Mouse (Mus musculus): ENCODE results near the gene Cracr2a. TPM values are rescaled to one million over a fixed set of nuclear protein-coding genes. Genes with fewer than 3 reads are reported as not detected.
A peak's percentile ranks its signal among the peaks of the same experiment; 100 is the strongest.

Cracr2a gene
- polyA plus RNA-seq, 1 experiment from 2014 or later: 1.3 TPM

DNA sequence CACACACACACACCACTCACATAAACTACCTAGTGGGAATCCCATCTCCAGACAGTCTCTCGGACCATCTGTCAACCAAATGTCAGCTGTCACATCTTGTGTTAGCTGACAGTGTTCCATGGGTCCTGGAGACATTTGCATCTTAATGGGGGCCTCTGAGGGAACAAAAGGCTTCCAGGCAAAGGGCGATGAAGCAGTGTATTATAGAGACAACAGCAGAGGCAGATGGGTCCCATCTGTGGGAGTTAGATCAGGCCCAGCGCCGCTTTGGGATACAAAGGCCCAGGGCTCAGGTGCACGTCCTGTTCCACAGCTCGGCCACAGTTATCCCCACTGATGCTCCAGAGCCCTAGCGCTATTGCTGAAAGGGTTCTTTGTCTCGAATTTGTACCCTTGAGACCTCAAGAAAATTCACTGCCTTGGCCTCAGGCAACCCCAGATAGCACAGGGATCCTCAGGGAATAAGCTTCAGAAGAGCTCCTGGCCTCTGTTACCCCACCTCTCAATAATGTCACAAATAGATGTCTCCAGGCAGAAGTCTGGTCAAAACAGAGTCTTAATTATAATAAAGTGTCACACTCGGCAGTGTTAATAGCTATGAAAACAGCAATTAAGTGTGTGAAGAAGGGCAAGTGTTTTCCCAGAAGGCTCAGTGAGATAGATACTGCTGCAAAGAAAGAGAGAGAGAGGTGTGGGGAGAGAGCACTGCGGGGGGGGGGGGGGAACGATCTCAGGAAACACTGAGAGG lies 140.1 kb downstream of the Cracr2a start:
- Histone ChIP-seq H3K4me3 (ENCODE audit: control insufficient read depth in 1 of 2, insufficient read depth in 1 of 2, low read depth in 1 of 2, low read length in 2 of 2) (no peak overlapping the region), H3K4me1 (ENCODE audit: control insufficient read depth in 2 of 2, insufficient read depth in 2 of 2, low read length in 2 of 2) (peaks cover 0 to 4% of the 10 kb centered on the region in 2 experiments; a peak in 1 of 4 replicates), H3K9me3 (ENCODE audit: control insufficient read depth, low read length) (no peaks in the 10 kb centered on the region), H3K27ac (replicated peaks in 1 of 2; ENCODE audit: control insufficient read depth in 1 of 2, insufficient read depth in 1 of 2, low read depth in 2 of 2, low read length in 2 of 2) (no peak overlapping the region), H3K27me3 (ENCODE audit: control insufficient read depth, insufficient read depth, low read length) (no peaks in the 10 kb centered on the region), H3K9ac (ENCODE audit: low read length) (no peak overlapping the region), H3K36me3 (ENCODE audit: control insufficient read depth, insufficient read depth, low read length) (no peaks in the 10 kb centered on the region), H3K4me2 (ENCODE audit: low read length) (no peak overlapping the region)
- no peak for ATAC-seq (ENCODE audit: insufficient number of reproducible peaks, insufficient read depth, low FRiP score, low read depth)
- 45% methylated on average over 11 of the region's 11 CpGs for WGBS

DNA sequence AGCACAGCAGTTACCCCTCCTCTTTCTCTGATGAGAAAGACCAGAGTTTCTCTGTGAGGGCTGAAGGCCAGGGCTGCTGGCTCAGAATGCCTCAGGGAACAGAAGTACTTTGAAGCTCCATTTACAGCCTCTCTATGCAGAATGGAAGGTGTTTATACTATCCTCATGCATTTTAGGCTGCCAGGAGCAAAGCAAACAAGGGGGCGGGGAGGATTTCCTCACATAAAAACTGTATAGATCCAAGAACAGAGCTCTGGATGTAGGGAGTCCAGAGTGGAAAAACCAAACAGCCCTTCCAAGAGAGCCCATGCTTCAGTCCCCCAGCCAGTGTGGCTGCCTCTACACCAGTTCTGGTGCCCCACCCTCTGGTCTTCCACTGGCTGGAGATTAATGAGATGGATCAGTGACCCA lies 147.1 kb downstream of the Cracr2a start:
- no peak overlapping the region; a peak in 1 of 4 replicates for H3K27ac ChIP-seq (replicated peaks in 1 of 2; ENCODE audit: control insufficient read depth in 1 of 2, insufficient read depth in 1 of 2, low read depth in 2 of 2, low read length in 2 of 2)
- 50% methylated on average over 1 of the region's 1 CpGs for WGBS
- ATAC-seq (ENCODE audit: insufficient number of reproducible peaks, insufficient read depth, low FRiP score, low read depth): no peak

DNA sequence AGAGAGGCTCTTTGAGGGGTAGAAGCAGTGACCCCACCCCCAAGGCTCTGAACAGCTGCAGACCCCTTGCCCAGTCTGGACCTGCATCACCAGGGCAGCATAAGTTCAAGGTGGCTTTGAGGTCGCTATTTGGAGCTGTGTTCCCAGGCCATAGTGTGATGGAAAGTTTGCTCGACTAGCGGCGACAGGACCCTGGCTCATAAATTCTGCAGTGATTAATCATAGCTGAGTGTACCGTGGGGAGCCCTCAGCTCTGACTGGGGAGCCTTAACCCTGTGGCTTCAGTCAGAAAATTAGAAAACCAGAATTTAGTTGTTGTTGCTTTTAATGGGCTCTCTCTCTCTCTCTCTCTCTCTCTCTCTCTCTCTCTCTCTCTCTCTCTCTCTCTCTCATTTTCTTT lies 153.8 kb downstream of the Cracr2a start:
- WGBS: 23% methylated on average over 5 of the region's 5 CpGs
- Histone ChIP-seq H3K4me3 (ENCODE audit: control insufficient read depth in 1 of 2, insufficient read depth in 1 of 2, low read depth in 1 of 2, low read length in 2 of 2) (no peak overlapping the region), H3K4me1 (ENCODE audit: control insufficient read depth in 2 of 2, insufficient read depth in 2 of 2, low read length in 2 of 2) (peaks cover 5 to 9% of the 10 kb centered on the region in 2 experiments; a peak in 3 of 4 replicates), H3K27me3 (ENCODE audit: control insufficient read depth, insufficient read depth, low read length) (no peaks in the 10 kb centered on the region), H3K4me2 (ENCODE audit: low read length) (no peak overlapping the region), H3K9ac (ENCODE audit: low read length) (no peak overlapping the region), H3K9me3 (ENCODE audit: control insufficient read depth, low read length) (no peaks in the 10 kb centered on the region), H3K27ac (replicated peaks in 1 of 2; ENCODE audit: control insufficient read depth in 1 of 2, insufficient read depth in 1 of 2, low read depth in 2 of 2, low read length in 2 of 2) (no peak overlapping the region), H3K36me3 (ENCODE audit: control insufficient read depth, insufficient read depth, low read length) (no peaks in the 10 kb centered on the region)
- ATAC-seq (ENCODE audit: insufficient number of reproducible peaks, insufficient read depth, low FRiP score, low read depth): 0 out of 2 replicates have a peak, but pooled peaks have one; percentile 33

More for the DNA sequence above, 147.1 kb downstream of the Cracr2a start:
- Histone ChIP-seq H3K36me3 (ENCODE audit: control insufficient read depth, insufficient read depth, low read length) (no peaks in the 10 kb centered on the region), H3K27me3 (ENCODE audit: control insufficient read depth, insufficient read depth, low read length) (no peaks in the 10 kb centered on the region), H3K4me3 (ENCODE audit: control insufficient read depth in 1 of 2, insufficient read depth in 1 of 2, low read depth in 1 of 2, low read length in 2 of 2) (no peak overlapping the region), H3K4me2 (ENCODE audit: low read length) (no peak overlapping the region), H3K9me3 (ENCODE audit: control insufficient read depth, low read length) (no peaks in the 10 kb centered on the region), H3K4me1 (ENCODE audit: control insufficient read depth in 2 of 2, insufficient read depth in 2 of 2, low read length in 2 of 2) (peaks cover 5 to 6% of the 10 kb centered on the region in 2 experiments; a peak in 3 of 4 replicates), H3K9ac (ENCODE audit: low read length) (no peak overlapping the region)

DNA sequence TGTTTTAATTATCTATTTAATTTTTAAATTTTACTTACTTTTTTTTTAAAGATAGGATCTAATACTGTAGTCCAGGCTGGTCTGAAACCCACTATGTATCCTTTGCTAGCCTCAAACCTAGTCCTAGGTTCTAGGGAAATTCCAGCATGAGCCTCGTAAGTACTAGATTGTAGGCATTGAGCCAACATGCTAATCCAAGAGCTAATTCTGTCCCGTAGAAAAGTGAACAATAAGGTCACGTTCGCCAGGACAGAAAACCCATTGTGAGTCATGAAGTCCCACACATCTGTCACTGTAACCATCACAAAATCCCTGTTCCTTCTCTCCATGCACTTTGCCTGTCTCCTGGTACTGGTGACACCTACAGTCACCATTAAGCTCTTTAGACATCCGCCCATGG lies 154.3 kb downstream of the Cracr2a start:
- Histone ChIP-seq H3K4me1 (ENCODE audit: control insufficient read depth in 2 of 2, insufficient read depth in 2 of 2, low read length in 2 of 2) (peaks cover 5 to 9% of the 10 kb centered on the region in 2 experiments; a peak in 3 of 4 replicates), H3K4me2 (ENCODE audit: low read length) (no peak overlapping the region), H3K36me3 (ENCODE audit: control insufficient read depth, insufficient read depth, low read length) (no peaks in the 10 kb centered on the region), H3K4me3 (ENCODE audit: control insufficient read depth in 1 of 2, insufficient read depth in 1 of 2, low read depth in 1 of 2, low read length in 2 of 2) (no peak overlapping the region), H3K27me3 (ENCODE audit: control insufficient read depth, insufficient read depth, low read length) (no peaks in the 10 kb centered on the region), H3K9ac (ENCODE audit: low read length) (no peak overlapping the region), H3K27ac (replicated peaks in 1 of 2; ENCODE audit: control insufficient read depth in 1 of 2, insufficient read depth in 1 of 2, low read depth in 2 of 2, low read length in 2 of 2) (no peak overlapping the region), H3K9me3 (ENCODE audit: control insufficient read depth, low read length) (no peaks in the 10 kb centered on the region)
- 0 out of 2 replicates have a peak, but pooled peaks have one; percentile 16 for ATAC-seq (ENCODE audit: insufficient number of reproducible peaks, insufficient read depth, low FRiP score, low read depth)
- WGBS: 24% methylated on average over 5 of the region's 5 CpGs

DNA sequence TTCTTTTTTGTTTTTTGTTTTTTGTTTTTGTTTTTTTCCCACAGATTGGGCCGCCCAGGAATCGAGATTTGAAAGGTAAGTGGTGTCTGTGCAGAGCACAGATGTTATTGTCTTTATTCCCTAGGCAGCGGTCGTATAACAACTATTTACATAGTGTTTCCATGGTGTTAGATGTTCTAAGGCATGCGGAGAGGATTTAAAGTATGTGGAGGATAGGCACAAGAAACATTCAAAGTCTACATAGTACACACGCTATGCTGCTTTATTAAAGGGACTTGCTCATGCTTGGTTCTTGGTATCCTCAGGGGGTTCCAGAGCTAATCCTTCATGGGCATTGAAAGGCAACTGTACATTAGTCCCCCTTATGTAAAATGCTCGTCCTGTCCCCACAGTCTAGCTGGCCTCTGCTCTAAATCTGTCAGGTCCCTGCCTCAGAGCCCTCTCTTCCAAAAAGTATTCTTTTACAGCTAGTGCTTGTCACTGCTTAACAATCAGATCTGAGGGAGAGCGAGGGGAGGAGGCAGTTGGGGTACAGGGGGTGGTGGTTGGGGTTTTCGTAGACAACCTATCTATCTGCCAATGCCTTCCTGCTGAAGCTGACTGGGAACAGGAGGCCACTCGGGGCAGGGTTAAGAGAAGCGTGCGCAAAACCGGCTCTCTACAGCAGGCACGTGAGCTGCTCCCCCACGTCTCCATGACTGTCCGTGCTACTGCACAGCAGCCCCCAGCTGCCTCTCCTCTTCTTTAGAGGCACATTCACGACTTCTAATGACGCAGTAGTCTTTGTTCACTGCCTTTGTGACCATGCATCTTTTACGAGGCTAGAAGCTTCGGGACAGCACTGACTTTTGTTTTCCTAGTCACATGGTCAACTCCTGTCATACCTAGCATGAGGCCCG lies 156.3 kb downstream of the Cracr2a start:
- Histone ChIP-seq H3K27me3 (ENCODE audit: control insufficient read depth, insufficient read depth, low read length) (no peaks in the 10 kb centered on the region), H3K4me1 (ENCODE audit: control insufficient read depth in 2 of 2, insufficient read depth in 2 of 2, low read length in 2 of 2) (peaks cover 5 to 9% of the 10 kb centered on the region in 2 experiments; a peak in 3 of 4 replicates), H3K9me3 (ENCODE audit: control insufficient read depth, low read length) (no peaks in the 10 kb centered on the region), H3K9ac (ENCODE audit: low read length) (no peak overlapping the region), H3K4me2 (ENCODE audit: low read length) (no peak overlapping the region), H3K27ac (replicated peaks in 1 of 2; ENCODE audit: control insufficient read depth in 1 of 2, insufficient read depth in 1 of 2, low read depth in 2 of 2, low read length in 2 of 2) (no peak overlapping the region), H3K36me3 (ENCODE audit: control insufficient read depth, insufficient read depth, low read length) (no peaks in the 10 kb centered on the region), H3K4me3 (ENCODE audit: control insufficient read depth in 1 of 2, insufficient read depth in 1 of 2, low read depth in 1 of 2, low read length in 2 of 2) (no peak overlapping the region)
- 73% methylated on average over 21 of the region's 21 CpGs for WGBS
- ATAC-seq (ENCODE audit: insufficient number of reproducible peaks, insufficient read depth, low FRiP score, low read depth): no peak

DNA sequence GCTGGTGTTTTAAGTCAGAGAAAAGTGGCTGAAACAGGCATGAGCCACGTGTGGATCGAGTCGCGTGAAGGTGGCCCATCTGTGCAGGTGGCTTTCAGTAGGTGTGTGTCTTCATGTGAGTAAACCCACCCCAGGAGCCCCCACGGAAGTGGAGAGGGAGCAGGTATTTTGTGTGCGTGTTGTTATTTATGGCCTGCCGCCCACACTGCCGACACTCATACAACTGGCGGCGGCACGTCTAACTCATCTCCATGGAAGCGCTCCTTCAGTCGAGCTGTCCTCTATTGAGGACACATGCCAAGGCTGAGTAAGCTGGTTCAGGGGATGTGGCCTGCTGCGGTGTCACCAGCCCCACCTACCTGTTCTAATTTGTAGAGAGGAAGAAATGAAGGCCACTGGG lies 158.7 kb downstream of the Cracr2a start:
- peaks cover 3 to 7% of the 10 kb centered on the region in 2 experiments; a peak in 3 of 4 replicates for H3K4me1 ChIP-seq (ENCODE audit: control insufficient read depth in 2 of 2, insufficient read depth in 2 of 2, low read length in 2 of 2)
- H3K9me3 ChIP-seq (ENCODE audit: control insufficient read depth, low read length): no peaks in the 10 kb centered on the region
- H3K4me2 ChIP-seq (ENCODE audit: low read length): no peak overlapping the region
- ATAC-seq (ENCODE audit: insufficient number of reproducible peaks, insufficient read depth, low FRiP score, low read depth): no peak
- H3K27ac ChIP-seq (replicated peaks in 1 of 2; ENCODE audit: control insufficient read depth in 1 of 2, insufficient read depth in 1 of 2, low read depth in 2 of 2, low read length in 2 of 2): no peak overlapping the region
- 88% methylated on average over 14 of the region's 14 CpGs for WGBS
- no peak overlapping the region for H3K4me3 ChIP-seq (ENCODE audit: control insufficient read depth in 1 of 2, insufficient read depth in 1 of 2, low read depth in 1 of 2, low read length in 2 of 2)
- no peaks in the 10 kb centered on the region for H3K27me3 ChIP-seq (ENCODE audit: control insufficient read depth, insufficient read depth, low read length)
- no peak overlapping the region for H3K9ac ChIP-seq (ENCODE audit: low read length)
- H3K36me3 ChIP-seq (ENCODE audit: control insufficient read depth, insufficient read depth, low read length): no peaks in the 10 kb centered on the region

DNA sequence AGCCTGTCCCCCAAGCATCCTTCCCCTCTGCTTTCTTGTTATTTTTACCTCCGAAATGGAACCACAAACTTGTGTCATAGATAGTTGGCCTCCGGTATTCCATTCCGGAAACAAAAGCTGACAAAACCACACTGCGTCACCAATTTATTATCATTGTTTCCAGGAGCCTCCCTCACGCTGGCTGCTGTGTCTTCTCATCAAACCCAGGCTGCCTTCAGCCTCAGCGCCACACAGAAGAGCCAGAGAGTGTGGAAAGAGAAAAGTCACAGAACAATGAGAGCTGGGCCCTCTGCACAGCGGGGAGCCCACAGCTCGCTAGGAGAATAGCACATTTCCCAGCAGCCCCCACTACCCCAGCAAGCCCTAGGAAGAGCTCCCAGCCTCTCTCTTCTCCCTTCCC lies 162.0 kb downstream of the Cracr2a start:
- Histone ChIP-seq H3K4me2 (ENCODE audit: low read length) (no peak overlapping the region), H3K4me3 (ENCODE audit: control insufficient read depth in 1 of 2, insufficient read depth in 1 of 2, low read depth in 1 of 2, low read length in 2 of 2) (no peak overlapping the region), H3K4me1 (ENCODE audit: control insufficient read depth in 2 of 2, insufficient read depth in 2 of 2, low read length in 2 of 2) (no peaks in the 10 kb centered on the region), H3K27me3 (ENCODE audit: control insufficient read depth, insufficient read depth, low read length) (no peaks in the 10 kb centered on the region), H3K9ac (ENCODE audit: low read length) (no peak overlapping the region), H3K36me3 (ENCODE audit: control insufficient read depth, insufficient read depth, low read length) (no peaks in the 10 kb centered on the region), H3K9me3 (ENCODE audit: control insufficient read depth, low read length) (no peaks in the 10 kb centered on the region), H3K27ac (replicated peaks in 1 of 2; ENCODE audit: control insufficient read depth in 1 of 2, insufficient read depth in 1 of 2, low read depth in 2 of 2, low read length in 2 of 2) (no peak overlapping the region)
- WGBS: 51% methylated on average over 8 of the region's 8 CpGs
- no peak for ATAC-seq (ENCODE audit: insufficient number of reproducible peaks, insufficient read depth, low FRiP score, low read depth)

All from heart, embryonic 14.5 days (tissue).